Mouse (Mus musculus): ENCODE measurements around the gene Itgal.
A peak's percentile ranks its signal among the peaks of the same experiment; 100 is the strongest.
"Not testable (repeated sequence)": the region's sequence is repeated elsewhere in the genome, so short reads cannot be mapped to it uniquely, and the experiment has no call there.

The Itgal gene

GRCm38 (mm10) chr7:127343351-127344019 lies 47.4 kb downstream of the Itgal start:
- DNase-seq, result peak; percentile 26

GRCm38 (mm10) chr7:127344371-127344770 lies 48.3 kb downstream of the Itgal start:
- no peak for DNase-seq

- DNase-seq, result no peak
Observed at GRCm38 (mm10) chr7:127345092-127345491, 49.0 kb downstream of the Itgal start.

- DNase-seq, result peak; percentile 96
Observed at GRCm38 (mm10) chr7:127345512-127346325, 49.7 kb downstream of the Itgal start, which contains the start of gene Zfp768. Zfp768 (minus strand) TSS chr7:127345589.

GRCm38 (mm10) chr7:127346676-127347075 lies 50.6 kb downstream of the Itgal start:
- DNase-seq, result peak; percentile 29

- DNase-seq, result no peak
Observed at GRCm38 (mm10) chr7:127351230-127352004, 55.4 kb downstream of the Itgal start.

GRCm38 (mm10) chr7:127355796-127356195 lies 59.7 kb downstream of the Itgal start:
- DNase-seq, result no peak

- DNase-seq, result no peak
Observed at GRCm38 (mm10) chr7:127357871-127358270, 61.8 kb downstream of the Itgal start.

- DNase-seq, result no peak
Observed at GRCm38 (mm10) chr7:127358472-127358871, 62.4 kb downstream of the Itgal start.

- DNase-seq, result no peak
Observed at GRCm38 (mm10) chr7:127360265-127360664, 64.2 kb downstream of the Itgal start.

- DNase-seq, result peak; percentile 34
Observed at GRCm38 (mm10) chr7:127361449-127361848, 65.4 kb downstream of the Itgal start.

GRCm38 (mm10) chr7:127362418-127362817 lies 66.4 kb downstream of the Itgal start:
- peak; percentile 36 for DNase-seq

- DNase-seq, result peak; percentile 73
Observed at GRCm38 (mm10) chr7:127363475-127363921, 67.4 kb downstream of the Itgal start.

GRCm38 (mm10) chr7:127364166-127364565 lies 68.1 kb downstream of the Itgal start:
- peak; percentile 46 for DNase-seq

- no peak for DNase-seq
Observed at GRCm38 (mm10) chr7:127366249-127366648, 70.2 kb downstream of the Itgal start.

GRCm38 (mm10) chr7:127371213-127371612 lies 75.2 kb downstream of the Itgal start:
- no peak for DNase-seq

- DNase-seq, result not testable (repeated sequence)
Observed at GRCm38 (mm10) chr7:127371870-127372269, 75.8 kb downstream of the Itgal start.

GRCm38 (mm10) chr7:127375271-127376245 lies 79.5 kb downstream of the Itgal start, which contains the start of gene Zfp747:
Zfp747 (minus strand) TSS chr7:127376050.
- DNase-seq, result peak; percentile 94

- DNase-seq, result no peak
Observed at GRCm38 (mm10) chr7:127378310-127378921, 82.4 kb downstream of the Itgal start.
